Mouse (Mus musculus) MEL (cell line): ENCODE measurements at regions not wholly inside any gene's neighbourhood (a gene's known extent, or its start where the extent isn't known, plus 50 kb on each side); places are given as distances from the start of the nearest gene placed in this dataset.

Experiments used
- DNase-seq: peaks from one replicate; pipeline ENCODE4 v3.0.0; 2011; ENCODE audit warnings: low read depth, low spot score
- H3K27ac ChIP-seq: 2 replicates; pipeline ENCODE4 v1.5.1; 2012; ENCODE audit warnings: low read depth, mild to moderate bottlenecking, control low read depth, low read length, moderate library complexity; ENCODE audit not compliant: control insufficient read depth
- H3K27me3 ChIP-seq, 2 experiments: fragments of 150-350 bp in 1 of 2; sonication (generic) in 1 of 2; 2 replicates each; pipeline ENCODE4 v1.6.1; 2012; ENCODE audit warnings: low read length in 2 of 2, mild to moderate bottlenecking in 2 of 2, improper control_type of control experiment in 1 of 2, moderate library complexity in 1 of 2; ENCODE audit not compliant: insufficient read depth in 2 of 2, control insufficient read depth in 1 of 2
- H3K36me3 ChIP-seq, 2 experiments: 2 replicates each; pipeline ENCODE4 v1.6.1; 2012 to 2014; ENCODE audit warnings: low read length in 2 of 2, improper control_type of control experiment in 1 of 2, inconsistent platforms in 1 of 2, mild to moderate bottlenecking in 1 of 2; ENCODE audit not compliant: insufficient read depth in 2 of 2, control insufficient read depth in 1 of 2
- H3K4me1 ChIP-seq, 2 experiments: fragments of 150-350 bp in 1 of 2; sonication (generic) in 1 of 2; 2 replicates each; pipeline ENCODE4 v1.6.1; 2012; ENCODE audit warnings: low read length in 2 of 2, improper control_type of control experiment in 1 of 2, mild to moderate bottlenecking in 1 of 2; ENCODE audit not compliant: insufficient read depth in 2 of 2, control insufficient read depth in 1 of 2
- H3K4me3 ChIP-seq, 2 experiments: fragments of 150-350 bp in 1 of 2; sonication (generic) in 1 of 2; 2 replicates each; pipeline ENCODE4 v1.5.1; 2012; ENCODE audit warnings: low read depth in 2 of 2, low read length in 2 of 2, mild to moderate bottlenecking in 2 of 2, moderate library complexity in 2 of 2, control low read depth in 1 of 2, improper control_type of control experiment in 1 of 2; ENCODE audit not compliant: control insufficient read depth in 1 of 2, insufficient read depth in 1 of 2
- H3K79me2 ChIP-seq: 2 replicates; pipeline ENCODE4 v1.6.1; 2012; ENCODE audit warnings: mild to moderate bottlenecking, low read length, moderate library complexity; ENCODE audit not compliant: control insufficient read depth, poor library complexity, insufficient read depth
- H3K9ac ChIP-seq: 2 replicates; pipeline ENCODE4 v1.6.1; 2012; ENCODE audit warnings: low read depth, mild to moderate bottlenecking, control low read depth, low read length, moderate library complexity; ENCODE audit not compliant: control insufficient read depth, poor library complexity, severe bottlenecking
- H3K9me3 ChIP-seq: fragments of 150-350 bp; sonication (generic); replicated peaks from 2 replicates; pipeline ENCODE4 v1.6.1; 2012; ENCODE audit warnings: mild to moderate bottlenecking, low read length, improper control_type of control experiment, moderate library complexity; ENCODE audit not compliant: insufficient read depth
- BHLHE40 ChIP-seq: IDR thresholded peaks from 2 replicates; pipeline ENCODE4 v1.6.1; 2012; ENCODE audit warnings: low read depth, mild to moderate bottlenecking, inconsistent platforms, low read length, improper control_type of control experiment, borderline replicate concordance
- CHD1 ChIP-seq: IDR thresholded peaks from 2 replicates; pipeline ENCODE4 v1.6.1; 2012; ENCODE audit warnings: low read depth, mild to moderate bottlenecking, inconsistent platforms, low read length, improper control_type of control experiment
- CHD2 ChIP-seq: IDR thresholded peaks from 2 replicates; pipeline ENCODE4 v1.6.1; 2011; ENCODE audit warnings: low read length, improper control_type of control experiment
- CTCF ChIP-seq, 3 experiments: IDR thresholded peaks in 2 of 3; conservative IDR thresholded peaks in 1 of 3; 2 replicates each; pipeline ENCODE4 v1.5.1; 2011 to 2012; ENCODE audit warnings: low read length in 3 of 3, low read depth in 2 of 3, mild to moderate bottlenecking in 2 of 3, improper control_type of control experiment in 1 of 3, inconsistent platforms in 1 of 3, mixed read lengths in 1 of 3, moderate library complexity in 1 of 3; ENCODE audit not compliant: control insufficient read depth in 1 of 3, insufficient read depth in 1 of 3, poor library complexity in 1 of 3, severe bottlenecking in 1 of 3
- ELF1 ChIP-seq: IDR thresholded peaks from 2 replicates; pipeline ENCODE4 v1.6.1; 2014; ENCODE audit warnings: low read depth, mild to moderate bottlenecking, inconsistent platforms, low read length, improper control_type of control experiment, moderate library complexity
- GATA1 ChIP-seq: IDR thresholded peaks from 2 replicates; pipeline ENCODE4 v1.6.1; 2011; ENCODE audit warnings: low read depth, low read length, improper control_type of control experiment
- JUND ChIP-seq: IDR thresholded peaks from 2 replicates; pipeline ENCODE4 v1.6.1; 2011; ENCODE audit warnings: low read depth, mild to moderate bottlenecking, improper control_type of control experiment, low read length
- KAT2A ChIP-seq: conservative IDR thresholded peaks from 2 replicates; pipeline ENCODE4 v1.6.1; 2012; ENCODE audit warnings: low read depth, low read length, improper control_type of control experiment, inconsistent platforms
- MAFK ChIP-seq: IDR thresholded peaks from 2 replicates; pipeline ENCODE4 v1.6.1; 2011; ENCODE audit warnings: low read depth, mild to moderate bottlenecking, low read length, improper control_type of control experiment, borderline replicate concordance
- MAZ ChIP-seq: IDR thresholded peaks from 2 replicates; pipeline ENCODE4 v1.6.1; 2012; ENCODE audit warnings: low read depth, mild to moderate bottlenecking, inconsistent platforms, low read length, improper control_type of control experiment
- MEF2A ChIP-seq: IDR thresholded peaks from 2 replicates; pipeline ENCODE4 v1.6.1; 2014; ENCODE audit warnings: low read depth, mild to moderate bottlenecking, inconsistent platforms, low read length, improper control_type of control experiment; ENCODE audit not compliant: poor library complexity, insufficient replicate concordance, severe bottlenecking; ENCODE audit errors: extremely low read depth
- MYC ChIP-seq: IDR thresholded peaks from 2 replicates; pipeline ENCODE4 v1.6.1; 2011; ENCODE audit warnings: low read depth, mild to moderate bottlenecking, low read length, improper control_type of control experiment, moderate library complexity
- NELFE ChIP-seq: IDR thresholded peaks from 2 replicates; pipeline ENCODE4 v1.6.1; 2011; ENCODE audit warnings: low read depth, low read length, improper control_type of control experiment
- POLR2AphosphoS2 ChIP-seq: IDR thresholded peaks from 2 replicates; pipeline ENCODE4 v1.6.1; 2011; ENCODE audit warnings: low read length, improper control_type of control experiment
- POLR2AphosphoS5 ChIP-seq: IDR thresholded peaks from 2 replicates; pipeline ENCODE4 v1.6.1; 2012; ENCODE audit warnings: low read depth, borderline replicate concordance, mild to moderate bottlenecking, inconsistent platforms, low read length, moderate library complexity, mixed read lengths
- RAD21 ChIP-seq: IDR thresholded peaks from 2 replicates; pipeline ENCODE4 v1.6.1; 2011; ENCODE audit warnings: mild to moderate bottlenecking, low read depth, low read length, improper control_type of control experiment
- RCOR1 ChIP-seq: IDR thresholded peaks from 2 replicates; pipeline ENCODE4 v1.6.1; 2012; ENCODE audit warnings: low read depth, mild to moderate bottlenecking, inconsistent platforms, low read length, improper control_type of control experiment
- SIN3A ChIP-seq: IDR thresholded peaks from 2 replicates; pipeline ENCODE4 v1.6.1; 2012; ENCODE audit warnings: low read length, improper control_type of control experiment, inconsistent platforms
- TAL1 ChIP-seq: IDR thresholded peaks from 2 replicates; pipeline ENCODE4 v1.6.1; 2012; ENCODE audit warnings: mild to moderate bottlenecking, inconsistent platforms, low read length, moderate library complexity, mixed read lengths
- TBP ChIP-seq: IDR thresholded peaks from 2 replicates; pipeline ENCODE4 v1.8.0; 2011; ENCODE audit warnings: low read depth, low read length, improper control_type of control experiment
- TCF12 ChIP-seq: IDR thresholded peaks from 2 replicates; pipeline ENCODE4 v1.6.1; 2014; ENCODE audit warnings: low read depth, mild to moderate bottlenecking, inconsistent platforms, low read length, improper control_type of control experiment, moderate library complexity
- ZC3H11A ChIP-seq: IDR thresholded peaks from 2 replicates; pipeline ENCODE4 v1.6.1; 2012; ENCODE audit warnings: low read depth, mild to moderate bottlenecking, inconsistent platforms, low read length, improper control_type of control experiment

DNA sequence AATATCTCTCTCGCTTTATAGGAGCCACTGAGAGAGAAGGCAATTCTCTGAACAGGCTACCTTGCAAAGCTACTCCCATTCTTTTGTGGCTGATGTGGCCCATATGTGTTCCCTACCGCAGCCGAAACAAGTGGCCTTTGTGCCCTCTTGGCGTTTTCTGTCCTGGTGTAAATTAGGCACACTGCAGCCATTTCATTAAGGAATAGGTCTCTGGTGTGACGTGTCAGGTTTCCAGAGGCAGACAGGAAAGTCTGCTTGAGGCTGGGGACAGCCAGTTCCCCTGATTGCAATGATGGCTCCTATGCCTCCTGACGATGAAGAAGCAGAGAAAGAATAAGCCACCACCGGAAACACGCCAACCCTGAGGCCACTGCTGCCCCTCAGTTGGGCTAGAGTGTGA is 59.3 kb upstream of the Bcor start:
- Histone ChIP-seq H3K9me3 (no peaks in the 10 kb centered on the region), H3K27ac (no peak overlapping the region), H3K4me1 (no peaks in the 10 kb centered on the region), H3K4me3 (no peak overlapping the region), H3K36me3 (no peaks in the 10 kb centered on the region), H3K79me2 (no peaks in the 10 kb centered on the region), H3K27me3 (peaks cover 0 to 4% of the 10 kb centered on the region in 2 experiments; a peak in 1 of 4 replicates), H3K9ac (no peak overlapping the region)
- TF ChIP-seq POLR2AphosphoS2, result no peak
- TF ChIP-seq GATA1, result no peak
- no peak for TF ChIP-seq JUND
- no peak for TF ChIP-seq TBP
- TF ChIP-seq POLR2AphosphoS5, result no peak
- TF ChIP-seq MAFK, result no peak
- TF ChIP-seq SIN3A, result no peak
- no peak for TF ChIP-seq MEF2A
- TF ChIP-seq RAD21, result no peak
- TF ChIP-seq KAT2A, result no peak
- TF ChIP-seq ZC3H11A, result no peak
- TF ChIP-seq MYC, result no peak
- TF ChIP-seq CTCF (IDR thresholded peaks at IDR 0.05 in 2 of 3, conservative IDR thresholded peaks at IDR 0.05 in 1 of 3; ENCODE audit: control insufficient read depth in 1 of 3, insufficient read depth in 1 of 3, low read depth in 2 of 3, low read length in 3 of 3, poor library complexity in 1 of 3, severe bottlenecking in 1 of 3), result no peak
- TF ChIP-seq NELFE, result no peak
- TF ChIP-seq MAZ, result no peak
- DNase-seq, result no peak

DNA sequence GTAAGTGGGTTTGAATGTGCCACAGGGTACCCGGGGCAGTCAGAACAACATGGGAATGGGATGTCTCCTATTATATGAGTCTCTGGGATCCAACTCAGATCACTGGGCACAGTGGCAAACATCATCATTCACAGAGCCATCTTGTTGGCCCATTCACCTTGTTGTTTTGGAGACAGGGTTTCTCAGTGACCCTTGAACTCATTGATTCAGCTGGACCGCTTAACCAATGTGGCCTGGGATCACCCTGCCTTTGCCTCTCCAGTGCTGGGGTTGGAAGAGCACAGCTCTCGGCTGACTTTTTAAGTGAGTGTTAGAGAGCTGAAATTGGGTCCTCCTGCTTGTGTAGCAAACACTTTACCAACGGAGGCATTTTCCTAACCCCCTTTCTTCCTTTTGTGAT is 64.2 kb upstream of the Bcor start:
- H3K4me3 ChIP-seq, result no peak overlapping the region
- H3K27ac ChIP-seq, result no peak overlapping the region
- peaks cover 0 to 2% of the 10 kb centered on the region in 2 experiments; a peak in 2 of 4 replicates for H3K27me3 ChIP-seq
- TF ChIP-seq CHD1 (no peak), ELF1 (no peak), TAL1 (no peak), RCOR1 (no peak), CHD2 (no peak), GATA1 (no peak), JUND (no peak), TCF12 (no peak), BHLHE40 (no peak)
- no peaks in the 10 kb centered on the region for H3K9me3 ChIP-seq
- no peaks in the 10 kb centered on the region for H3K79me2 ChIP-seq
- DNase-seq, result no peak
- peaks cover 0 to 3% of the 10 kb centered on the region in 2 experiments; a peak in 1 of 4 replicates for H3K4me1 ChIP-seq
- no peak overlapping the region for H3K9ac ChIP-seq
- no peaks in the 10 kb centered on the region for H3K36me3 ChIP-seq
